Mouse (Mus musculus) thymus, adult 2 months (tissue): ENCODE results near the gene Anapc10.

ENCODE experiments used
- CTCF ChIP-seq: fragments of 200-500 bp; IDR thresholded peaks from 2 replicates; pipeline ENCODE4 v1.5.1; 2012; ENCODE audit warnings: mild to moderate bottlenecking, control low read depth, low read length, moderate library complexity, borderline replicate concordance; ENCODE audit not compliant: control insufficient read depth, poor library complexity, insufficient read depth; ENCODE audit errors: extremely low read depth
- POLR2A ChIP-seq: fragments of 200-500 bp; IDR thresholded peaks from 2 replicates; pipeline ENCODE4 v1.6.1; 2012; ENCODE audit warnings: mild to moderate bottlenecking, low read length, control low read depth, moderate library complexity; ENCODE audit not compliant: control insufficient read depth, poor library complexity, insufficient read depth; ENCODE audit errors: extremely low read depth

- TF ChIP-seq POLR2A (no peak), CTCF (no peak)
Observed at GRCm38 (mm10) chr8:79727900-79728299, 16.3 kb downstream of the Anapc10 start.
